Mouse (Mus musculus) midbrain, embryonic 13.5 days (tissue): ENCODE measurements around the gene Itprid2. TPM values are rescaled to one million over a fixed set of nuclear protein-coding genes. Genes with fewer than 3 reads are reported as not detected.

Source experiments
- ATAC-seq: fragments of 200-750 bp; cut with Nextera tagmentation; 2 replicates; pipeline ENCODE4 v1.8.0; 2017; ENCODE audit warnings: mild to moderate bottlenecking, moderate TSS enrichment, moderate library complexity
- H3K27ac ChIP-seq: fragments of 300-500 bp; sonication (generic); 2 replicates; pipeline ENCODE4 v1.5.1; 2015; ENCODE audit warnings: inconsistent platforms, mild to moderate bottlenecking, moderate library complexity
- H3K27me3 ChIP-seq: fragments of 300-500 bp; sonication (generic); 2 replicates; pipeline ENCODE4 v1.6.1; 2015; ENCODE audit warnings: mild to moderate bottlenecking, inconsistent platforms
- H3K36me3 ChIP-seq: fragments of 300-500 bp; sonication (generic); 2 replicates; pipeline ENCODE4 v1.6.1; 2015; ENCODE audit warnings: mild to moderate bottlenecking, inconsistent platforms
- H3K4me1 ChIP-seq: fragments of 300-500 bp; sonication (generic); replicated peaks from 2 replicates; pipeline ENCODE4 v1.6.1; 2015; ENCODE audit warnings: inconsistent platforms
- H3K4me2 ChIP-seq: fragments of 300-500 bp; sonication (generic); replicated peaks from 2 replicates; pipeline ENCODE4 v1.6.1; 2015; ENCODE audit warnings: moderate library complexity, mild to moderate bottlenecking, inconsistent platforms
- H3K4me3 ChIP-seq: fragments of 300-500 bp; sonication (generic); replicated peaks from 2 replicates; pipeline ENCODE4 v1.5.1; 2015; ENCODE audit warnings: mild to moderate bottlenecking, inconsistent platforms
- H3K9ac ChIP-seq: fragments of 300-500 bp; sonication (generic); replicated peaks from 2 replicates; pipeline ENCODE4 v1.6.1; 2015; ENCODE audit warnings: mild to moderate bottlenecking, inconsistent platforms
- H3K9me3 ChIP-seq: fragments of 300-500 bp; sonication (generic); 2 replicates; pipeline ENCODE4 v1.6.1; 2016; ENCODE audit warnings: mild to moderate bottlenecking, inconsistent platforms
- WGBS: fragments of 180-500 bp; shearing (Covaris S2); methylation state at CpG from one replicate; pipeline ENCODE4 v1.1.7; 2015; 5-methylcytosine and 5-hydroxymethylcytosine counted together
- polyA plus RNA-seq: library from polyadenylated mRNA; unstranded; fragments of >200 nt; fragmentation: Nextera tagmentation; extraction: Ambion mirVana; gene quantifications from 2 replicates; pipeline ENCODE4 v1.2.1, GENCODE M21; 2015

The Itprid2 gene
- polyA plus RNA-seq, 1 experiment from 2014 or later = 3.5 TPM

DNA sequence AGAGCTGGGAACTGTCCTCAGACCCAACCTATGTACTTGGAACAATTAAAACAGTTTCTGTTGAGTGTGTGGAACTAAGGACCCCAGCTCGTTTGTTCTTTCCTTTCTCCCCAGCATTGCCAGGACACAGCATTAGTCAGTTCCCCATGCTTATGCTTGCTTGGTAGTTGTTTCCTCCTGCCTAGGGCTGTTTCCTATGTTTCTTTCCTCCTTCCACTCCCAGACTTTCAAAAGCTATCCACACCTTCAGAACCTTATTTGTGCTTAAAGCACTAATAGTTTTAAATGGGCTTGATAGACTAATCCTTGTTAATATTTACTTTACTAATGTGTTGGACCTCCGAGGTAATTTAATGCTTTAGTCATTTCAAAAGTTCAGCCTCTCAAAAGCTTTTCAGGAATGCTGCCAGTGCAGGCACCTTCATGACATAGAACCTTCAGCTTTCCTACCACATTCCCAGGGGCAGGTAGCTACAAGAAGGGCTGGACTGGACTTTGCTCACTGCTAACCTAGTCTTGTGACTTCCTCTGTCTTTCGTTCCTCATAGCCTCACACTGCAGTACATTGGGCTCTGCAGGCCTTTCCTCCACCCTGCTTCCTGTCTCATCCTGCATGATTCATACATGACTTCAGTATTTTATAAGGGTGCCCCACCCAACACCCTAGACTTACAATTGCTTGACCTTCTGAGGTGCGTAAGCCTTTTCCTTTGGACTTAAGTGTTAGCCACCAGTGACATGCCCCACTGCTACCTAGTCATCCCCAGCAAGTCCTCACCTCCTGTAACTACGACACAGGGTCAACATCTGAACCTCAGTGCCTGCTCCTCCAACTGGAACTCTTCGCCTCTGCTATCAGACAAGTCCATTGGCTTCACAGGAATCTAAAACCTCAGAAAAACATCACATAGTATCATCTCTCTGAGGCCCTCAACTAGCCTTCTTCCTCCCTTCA, 16.3 kb upstream of the Itprid2 start:
- Histone ChIP-seq H3K36me3 (no peaks in the 10 kb centered on the region), H3K9ac (no peak overlapping the region), H3K27ac (no peak overlapping the region), H3K4me1 (no peaks in the 10 kb centered on the region), H3K9me3 (no peaks in the 10 kb centered on the region), H3K4me2 (no peak overlapping the region), H3K4me3 (no peak overlapping the region), H3K27me3 (no peaks in the 10 kb centered on the region)
- no peak for ATAC-seq
- 82% methylated on average over 6 of the region's 6 CpGs for WGBS

GRCm38 (mm10) chr2:79623256-79623655, 11.9 kb upstream of the Itprid2 start:
- H3K9me3 ChIP-seq = no peaks in the 10 kb centered on the region
- no peak overlapping the region for H3K9ac ChIP-seq
- ATAC-seq = no peak
- no peaks in the 10 kb centered on the region for H3K36me3 ChIP-seq
- no peak overlapping the region for H3K4me2 ChIP-seq
- H3K4me1 ChIP-seq = no peaks in the 10 kb centered on the region
- WGBS = 92% methylated on average over 4 of the region's 4 CpGs
- H3K27ac ChIP-seq = no peak overlapping the region
- no peak overlapping the region for H3K4me3 ChIP-seq
- H3K27me3 ChIP-seq = no peaks in the 10 kb centered on the region

DNA sequence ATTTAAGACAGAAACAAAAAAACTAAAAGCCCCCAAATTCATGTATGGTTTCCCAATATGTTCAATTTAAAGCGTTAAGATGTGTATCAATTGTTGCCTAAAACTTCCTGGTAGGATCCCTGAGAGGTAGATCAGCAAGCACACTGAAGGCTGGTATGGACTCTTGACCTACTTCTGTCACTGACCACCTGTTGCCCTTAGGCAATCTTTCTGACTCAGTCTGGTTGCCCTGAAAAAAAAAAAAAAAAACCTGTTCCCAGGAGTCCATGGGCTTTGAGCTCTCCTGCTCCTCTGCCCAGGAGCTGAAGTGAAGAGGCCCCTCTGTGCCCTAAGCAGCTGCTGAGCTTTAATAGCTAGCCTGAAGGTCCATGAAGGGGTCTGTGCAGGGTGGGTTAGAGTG, 7.5 kb upstream of the Itprid2 start:
- no peak for ATAC-seq
- Histone ChIP-seq H3K36me3 (no peaks in the 10 kb centered on the region), H3K4me2 (no peak overlapping the region), H3K9me3 (no peaks in the 10 kb centered on the region), H3K27ac (no peak overlapping the region), H3K4me3 (no peak overlapping the region), H3K27me3 (no peaks in the 10 kb centered on the region), H3K9ac (no peak overlapping the region), H3K4me1 (no peaks in the 10 kb centered on the region)
- WGBS = 90% methylated on average over 1 of the region's 1 CpGs

- Histone ChIP-seq H3K27me3 (0 out of 2 replicates have a peak, but pooled peaks cover 5% of the 10 kb centered on the region), H3K36me3 (no peaks in the 10 kb centered on the region), H3K9ac (no peak overlapping the region), H3K27ac (no peak overlapping the region), H3K9me3 (no peaks in the 10 kb centered on the region), H3K4me3 (no peak overlapping the region), H3K4me1 (no peaks in the 10 kb centered on the region; the same call in 1 of the 2 replicates), H3K4me2 (no peak overlapping the region)
- no peak for ATAC-seq
- 68% methylated on average over 2 of the region's 2 CpGs for whole genome bisulfite sequencing
These were observed 4.9 kb upstream of the Itprid2 start for GRCm38 (mm10) chr2:79630231-79630630.

DNA sequence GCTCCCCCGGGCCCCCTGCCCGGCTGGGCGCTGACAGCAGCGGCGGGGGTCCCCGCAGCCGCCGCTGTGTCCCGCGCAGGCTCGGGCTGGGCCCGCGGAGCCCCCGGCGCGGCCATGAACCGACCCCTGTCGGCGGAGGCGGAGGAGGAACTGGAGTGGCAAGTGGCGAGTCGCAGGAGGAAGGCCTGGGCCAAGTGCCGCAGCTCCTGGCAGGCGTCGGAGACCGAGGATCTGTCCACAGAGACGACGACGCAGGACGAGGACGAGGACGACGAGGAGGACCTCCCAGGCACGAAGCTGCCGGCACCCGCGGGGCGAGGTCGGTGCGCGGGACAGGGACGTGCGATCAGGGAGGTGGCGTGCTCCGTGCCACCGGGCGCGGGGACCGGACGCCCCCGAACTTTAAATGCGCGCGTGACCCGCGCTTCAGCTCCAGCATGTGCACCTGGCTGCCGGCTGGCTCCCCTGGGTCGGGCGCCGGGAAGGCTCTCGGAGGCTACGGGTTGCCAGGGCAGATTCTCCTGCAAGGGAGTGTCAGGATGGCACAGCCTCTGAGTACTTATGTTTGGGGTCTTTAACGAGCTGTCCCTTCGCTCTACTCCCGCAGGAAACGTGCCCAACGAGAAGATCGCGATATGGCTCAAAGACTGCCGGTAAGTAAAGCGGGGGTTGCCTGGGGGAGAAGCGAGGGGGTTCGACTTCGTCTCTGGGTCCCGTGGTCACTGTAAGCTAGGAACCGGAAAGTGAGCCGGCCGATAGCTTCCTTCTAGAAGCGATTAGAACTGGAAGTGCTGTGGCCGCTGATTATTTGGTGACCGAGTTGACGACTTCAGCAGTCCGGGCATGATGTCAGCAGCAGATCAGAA, 507 bp downstream of the Itprid2 start:
- WGBS = under 1% methylated on average over 82 of the region's 83 CpGs
- H3K27ac ChIP-seq = peak overlapping the region; percentile 72
- ATAC-seq = peak; percentile 93

DNA sequence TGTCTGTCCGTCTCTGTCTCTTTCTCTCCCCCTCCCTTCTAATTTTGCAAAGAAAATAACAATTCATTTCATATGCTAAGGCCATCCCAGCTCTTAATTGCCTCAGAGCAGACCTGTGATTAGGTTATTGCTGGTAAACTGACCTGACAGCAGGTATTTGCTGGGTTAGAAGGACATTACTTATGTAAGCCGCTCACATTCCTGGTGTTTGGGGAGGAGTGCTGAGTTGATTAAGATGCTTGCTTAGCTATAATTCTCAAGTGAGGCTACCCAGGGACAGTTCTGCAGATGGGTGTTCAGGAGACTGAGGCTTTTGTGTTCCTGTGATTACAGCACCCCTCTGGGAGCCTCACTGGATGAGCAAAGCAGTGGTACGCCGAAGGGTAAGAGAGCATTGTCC, 3.8 kb downstream of the Itprid2 start:
- Histone ChIP-seq H3K9ac (no peak overlapping the region), H3K4me3 (no peak overlapping the region), H3K4me2 (peak overlapping the region; percentile 15; the same call in 1 of the 2 replicates), H3K4me1 (peaks cover 17% of the 10 kb centered on the region), H3K9me3 (no peaks in the 10 kb centered on the region), H3K27ac (no peak overlapping the region), H3K27me3 (peaks cover 9% of the 10 kb centered on the region; the same call in 1 of the 2 replicates), H3K36me3 (peaks cover 9% of the 10 kb centered on the region)
- no peak for ATAC-seq
- WGBS = 58% methylated on average over 4 of the region's 4 CpGs

More for the DNA sequence above, 507 bp downstream of the Itprid2 start:
- Histone ChIP-seq H3K4me3 (peak overlapping the region; percentile 83), H3K36me3 (no peaks in the 10 kb centered on the region), H3K4me2 (peak overlapping the region; percentile 95), H3K9me3 (no peaks in the 10 kb centered on the region), H3K27me3 (peaks cover 13% of the 10 kb centered on the region; the same call in 1 of the 2 replicates), H3K9ac (peak overlapping the region; percentile 84), H3K4me1 (peaks cover 17% of the 10 kb centered on the region)

DNA sequence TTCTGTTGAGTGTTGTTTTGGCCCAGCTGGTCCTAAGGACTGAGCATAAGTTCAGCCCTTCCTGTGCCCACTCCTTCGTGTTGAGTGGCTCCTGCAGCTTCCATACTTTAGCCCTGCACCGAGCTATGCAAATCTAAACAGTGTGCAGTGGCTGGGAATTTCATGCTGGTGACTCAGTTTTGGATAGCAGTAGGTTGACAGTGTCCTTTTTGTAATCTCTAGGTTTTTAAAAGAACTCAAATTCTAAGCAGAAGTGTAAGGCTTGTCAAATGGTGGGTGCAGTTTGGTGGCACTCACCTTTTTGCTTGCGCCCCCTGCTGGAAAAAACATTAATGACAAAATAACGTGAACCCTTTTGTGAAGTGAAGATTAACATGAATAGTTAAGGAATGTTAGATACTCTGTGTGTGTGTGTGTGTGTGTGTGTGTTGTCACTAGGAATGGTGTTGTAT, 11.1 kb downstream of the Itprid2 start:
- Histone ChIP-seq H3K36me3 (peaks cover 20% of the 10 kb centered on the region), H3K27me3 (no peaks in the 10 kb centered on the region), H3K9ac (no peak overlapping the region), H3K4me1 (no peaks in the 10 kb centered on the region), H3K9me3 (no peaks in the 10 kb centered on the region), H3K4me2 (no peak overlapping the region), H3K27ac (no peak overlapping the region), H3K4me3 (no peak overlapping the region)
- 56% methylated on average over 4 of the region's 4 CpGs for WGBS
- ATAC-seq = 0 out of 2 replicates have a peak, but pooled peaks have one; percentile 40

- no peaks in the 10 kb centered on the region for H3K9me3 ChIP-seq
- H3K4me3 ChIP-seq = no peak overlapping the region
- no peaks in the 10 kb centered on the region for H3K27me3 ChIP-seq
- no peaks in the 10 kb centered on the region for H3K4me1 ChIP-seq
- no peak overlapping the region for H3K9ac ChIP-seq
- peaks cover 18% of the 10 kb centered on the region for H3K36me3 ChIP-seq
- 52% methylated on average over 4 of the region's 4 CpGs for whole genome bisulfite sequencing
- H3K4me2 ChIP-seq = no peak overlapping the region
- ATAC-seq = no peak
- H3K27ac ChIP-seq = no peak overlapping the region
These were observed 11.9 kb downstream of the Itprid2 start for GRCm38 (mm10) chr2:79647094-79647493.

GRCm38 (mm10) chr2:79647728-79648127, 12.6 kb downstream of the Itprid2 start:
- 36% methylated on average over 2 of the region's 2 CpGs for WGBS
- Histone ChIP-seq H3K36me3 (peaks cover 12% of the 10 kb centered on the region), H3K9ac (no peak overlapping the region), H3K27me3 (no peaks in the 10 kb centered on the region), H3K4me2 (no peak overlapping the region), H3K4me1 (no peaks in the 10 kb centered on the region), H3K27ac (no peak overlapping the region), H3K4me3 (no peak overlapping the region), H3K9me3 (no peaks in the 10 kb centered on the region)
- ATAC-seq = no peak

DNA sequence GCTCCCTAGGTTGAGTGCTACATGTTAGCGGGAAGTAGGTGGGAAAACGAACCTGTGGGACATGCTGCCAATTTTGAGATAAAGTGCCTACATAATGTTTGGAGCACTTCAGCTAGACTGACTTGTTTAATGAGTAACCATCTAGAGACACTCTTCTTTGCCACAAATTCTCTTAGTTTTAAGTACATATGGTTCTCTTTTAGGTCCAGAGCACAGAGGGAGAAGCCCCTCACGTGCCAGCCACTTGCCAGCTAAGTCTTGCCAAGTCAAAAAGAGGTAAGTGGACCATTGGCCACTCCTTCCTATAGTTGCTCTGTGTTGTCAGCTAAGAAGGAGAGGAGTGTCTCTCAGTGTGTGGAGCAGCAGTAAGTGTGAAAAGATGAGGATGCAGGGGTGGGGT, 16.0 kb downstream of the Itprid2 start:
- no peaks in the 10 kb centered on the region for H3K9me3 ChIP-seq
- H3K27me3 ChIP-seq = no peaks in the 10 kb centered on the region
- H3K4me1 ChIP-seq = no peaks in the 10 kb centered on the region
- ATAC-seq = no peak
- 93% methylated on average over 3 of the region's 3 CpGs for WGBS
- H3K27ac ChIP-seq = no peak overlapping the region
- no peak overlapping the region for H3K9ac ChIP-seq
- H3K4me3 ChIP-seq = no peak overlapping the region
- H3K4me2 ChIP-seq = no peak overlapping the region
- no peaks in the 10 kb centered on the region for H3K36me3 ChIP-seq

DNA sequence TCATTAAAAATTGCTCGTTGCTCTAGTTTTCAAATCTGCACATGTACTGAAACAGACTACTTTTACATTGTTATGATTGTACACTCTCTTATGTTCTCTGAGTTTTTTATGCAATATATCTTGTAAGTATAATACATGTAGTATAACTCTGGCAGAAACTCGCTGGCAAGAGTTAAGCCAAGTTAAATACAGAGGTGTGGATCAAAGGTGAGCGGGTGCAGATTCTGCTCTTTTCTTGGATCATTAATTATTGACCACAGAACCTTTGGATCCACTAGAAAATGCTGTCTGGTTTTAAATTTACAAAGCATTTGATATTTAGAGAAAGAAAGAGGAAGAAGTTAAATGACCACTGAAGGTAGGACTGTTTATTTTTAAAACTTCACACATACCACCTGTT, 16.5 kb downstream of the Itprid2 start:
- WGBS = 93% methylated on average over 3 of the region's 3 CpGs
- no peak overlapping the region for H3K4me2 ChIP-seq
- no peak overlapping the region for H3K9ac ChIP-seq
- no peak overlapping the region for H3K27ac ChIP-seq
- ATAC-seq = no peak
- H3K9me3 ChIP-seq = no peaks in the 10 kb centered on the region
- H3K4me1 ChIP-seq = no peaks in the 10 kb centered on the region
- no peaks in the 10 kb centered on the region for H3K36me3 ChIP-seq
- no peaks in the 10 kb centered on the region for H3K27me3 ChIP-seq
- no peak overlapping the region for H3K4me3 ChIP-seq

- Histone ChIP-seq H3K27me3 (no peaks in the 10 kb centered on the region), H3K4me2 (no peak overlapping the region), H3K4me1 (no peaks in the 10 kb centered on the region), H3K9me3 (no peaks in the 10 kb centered on the region), H3K4me3 (no peak overlapping the region), H3K36me3 (peaks cover 6% of the 10 kb centered on the region), H3K9ac (no peak overlapping the region), H3K27ac (no peak overlapping the region)
- 91% methylated on average over 4 of the region's 4 CpGs for WGBS
- ATAC-seq = no peak
These were observed 17.4 kb downstream of the Itprid2 start for GRCm38 (mm10) chr2:79652502-79652901.
